Mouse (Mus musculus) embryonic stem cell, embryonic (primary cell): ENCODE data around the gene Wdr20.

Experiments used
- CTCF ChIA-PET, 4 experiments: fragments of 300-600 bp in 2 of 4; fragments of 350-600 bp in 2 of 4; sonication (Branson Sonifier 250); formaldehyde crosslinking; loops; one replicate each; lab custom pipeline; 2022; ENCODE audit warnings: inconsistent platforms in 2 of 4; lab: Charles Lee
- POLR2A ChIA-PET, 4 experiments: fragments of 300-600 bp in 2 of 4; fragments of 350-600 bp in 2 of 4; sonication (Branson Sonifier 250); formaldehyde crosslinking; loops; one replicate each; lab custom pipeline; 2022; ENCODE audit warnings: antibody characterized with exemption in 4 of 4, inconsistent platforms in 1 of 4; lab: Charles Lee

Gene Wdr20

GRCm38 (mm10) chr12:110750770-110751439 lies 13.2 kb downstream of the Wdr20 start:
- POLR2A ChIA-PET, result interaction anchor here (0.6 to 2.4 kb wide), 18 partner anchors 10 to 787 kb away, joined by 3 to 8 read pairs (median 4); partner anchors contain the start of genes Wdr20 (in 4 of the 4) and Eif5 (in 1 of the 4)

GRCm38 (mm10) chr12:110752703-110753102 lies 15.0 kb downstream of the Wdr20 start:
- ChIA-PET CTCF (interaction anchor here in 1 of 4 experiments (0.6 kb wide), 1 partner anchor 243 kb away, joined by 3 read pairs; no protein-coding TSS in a partner anchor), POLR2A (interaction anchor here in 3 of 4 experiments (1.4 to 2.4 kb wide), 6 partner anchors 12 to 85 kb away, joined by 3 to 11 read pairs (median 6); partner anchors contain the start of gene Wdr20 (in 2 of the 3))

More at GRCm38 (mm10) chr12:110750770-110751439, 13.2 kb downstream of the Wdr20 start:
- CTCF ChIA-PET, result interaction anchor here in 1 of 4 experiments (0.6 kb wide), 1 partner anchor 1781 kb away, joined by 4 read pairs; no protein-coding TSS in a partner anchor

GRCm38 (mm10) chr12:110753976-110754375 lies 16.2 kb downstream of the Wdr20 start:
- CTCF ChIA-PET, result no interaction called here
- POLR2A ChIA-PET, result interaction anchor here in 3 of 4 experiments (0.6 to 2.4 kb wide), 14 partner anchors 9 to 682 kb away, joined by 3 to 11 read pairs (median 4); partner anchors contain the start of genes Hsp90aa1 (in 1 of the 3) and Wdr20 (in 1 of the 3)

- ChIA-PET POLR2A (interaction anchor here in 3 of 4 experiments (0.5 to 2.8 kb wide), 8 partner anchors 8 to 26 kb away, joined by 3 to 11 read pairs (median 4); partner anchors contain the start of gene Wdr20 (in 3 of the 3)), CTCF (interaction anchor here in 1 of 4 experiments (1.0 kb wide), 1 partner anchor 28 kb away, joined by 3 read pairs; no protein-coding TSS in a partner anchor)
These were observed 19.4 kb downstream of the Wdr20 start for GRCm38 (mm10) chr12:110757161-110757560.

- POLR2A ChIA-PET, result interaction anchor here in 2 of 4 experiments (1.2 to 2.8 kb wide), 5 partner anchors 12 to 78 kb away, joined by 5 to 11 read pairs (median 6); partner anchors contain the start of gene Wdr20 (in 1 of the 2)
- CTCF ChIA-PET, result no interaction called here
These were observed 21.2 kb downstream of the Wdr20 start for GRCm38 (mm10) chr12:110758932-110759331.

GRCm38 (mm10) chr12:110762321-110762720 lies 24.6 kb downstream of the Wdr20 start:
- POLR2A ChIA-PET, result interaction anchor here in 1 of 4 experiments (1.4 kb wide), 1 partner anchor 35 kb away, joined by 6 read pairs; no protein-coding TSS in a partner anchor
- CTCF ChIA-PET, result no interaction called here

GRCm38 (mm10) chr12:110764531-110764930 lies 26.8 kb downstream of the Wdr20 start:
- ChIA-PET POLR2A (interaction anchor here in 2 of 4 experiments (0.6 to 1.2 kb wide), 2 partner anchors 61 to 96 kb away, joined by 3 read pairs; no protein-coding TSS in a partner anchor), CTCF (interaction anchor here in 1 of 4 experiments (0.6 kb wide), 1 partner anchor 579 kb away, joined by 3 read pairs; no protein-coding TSS in a partner anchor)

GRCm38 (mm10) chr12:110768562-110768961 lies 30.8 kb downstream of the Wdr20 start:
- ChIA-PET POLR2A (interaction anchor here in 1 of 4 experiments (1.3 to 1.6 kb wide), 2 partner anchors 14 to 68 kb away, joined by 4 read pairs; no protein-coding TSS in a partner anchor), CTCF (no interaction called here)

- POLR2A ChIA-PET, result interaction anchor here in 2 of 4 experiments (0.6 to 2.3 kb wide), 9 partner anchors 11 to 99 kb away, joined by 3 to 7 read pairs (median 4); partner anchors contain the start of gene Hsp90aa1 (in 1 of the 2)
- CTCF ChIA-PET, result no interaction called here
These were observed 32.0 kb downstream of the Wdr20 start for GRCm38 (mm10) chr12:110769660-110770297.

- ChIA-PET POLR2A (interaction anchor here in 3 of 4 experiments (0.6 to 2.5 kb wide), 15 partner anchors 12 to 776 kb away, joined by 3 to 8 read pairs (median 4); partner anchors contain the start of gene Hsp90aa1 (in 1 of the 3)), CTCF (interaction anchor here in 2 of 4 experiments (0.6 to 0.9 kb wide), 2 partner anchors 14 to 145 kb away, joined by 3 to 4 read pairs; no protein-coding TSS in a partner anchor)
These were observed 32.9 kb downstream of the Wdr20 start for GRCm38 (mm10) chr12:110770479-110771247.

GRCm38 (mm10) chr12:110771961-110772360 lies 34.2 kb downstream of the Wdr20 start:
- CTCF ChIA-PET, result no interaction called here

GRCm38 (mm10) chr12:110775628-110776426 lies 38.1 kb downstream of the Wdr20 start:
- CTCF ChIA-PET, result interaction anchor here in 2 of 4 experiments (0.6 to 0.8 kb wide), 3 partner anchors 9 to 368 kb away, joined by 3 to 6 read pairs (median 3); no protein-coding TSS in a partner anchor
- POLR2A ChIA-PET, result interaction anchor here in 3 of 4 experiments (0.7 to 1.4 kb wide), 9 partner anchors 9 to 295 kb away, joined by 3 to 5 read pairs (median 3); no protein-coding TSS in a partner anchor

More at GRCm38 (mm10) chr12:110771961-110772360, 34.2 kb downstream of the Wdr20 start:
- POLR2A ChIA-PET, result interaction anchor here in 1 of 4 experiments (1.4 to 2.5 kb wide), 3 partner anchors 20 to 73 kb away, joined by 3 to 8 read pairs (median 4); no protein-coding TSS in a partner anchor

- ChIA-PET CTCF (no interaction called here), POLR2A (interaction anchor here in 2 of 4 experiments (1.2 to 1.6 kb wide), 2 partner anchors 14 to 23 kb away, joined by 4 read pairs; no protein-coding TSS in a partner anchor)
These were observed 40.1 kb downstream of the Wdr20 start for GRCm38 (mm10) chr12:110777853-110778252.

- ChIA-PET POLR2A (interaction anchor here in 1 of 4 experiments (1.6 kb wide), 1 partner anchor 22 kb away, joined by 4 read pairs; no protein-coding TSS in a partner anchor), CTCF (no interaction called here)
These were observed 41.6 kb downstream of the Wdr20 start for GRCm38 (mm10) chr12:110779296-110779695.

GRCm38 (mm10) chr12:110781181-110781580 lies 43.4 kb downstream of the Wdr20 start:
- ChIA-PET POLR2A (interaction anchor here in 2 of 4 experiments (0.6 to 2.2 kb wide), 12 partner anchors 14 to 415 kb away, joined by 3 to 8 read pairs (median 3); no protein-coding TSS in a partner anchor), CTCF (no interaction called here)

- ChIA-PET CTCF (no interaction called here), POLR2A (interaction anchor here in 2 of 4 experiments (1.2 to 2.2 kb wide), 7 partner anchors 15 to 47 kb away, joined by 3 to 8 read pairs (median 4); no protein-coding TSS in a partner anchor)
These were observed 44.5 kb downstream of the Wdr20 start for GRCm38 (mm10) chr12:110782278-110782677.
